Mouse (Mus musculus): ENCODE results near the gene Ndc1. TPM values are rescaled to one million over a fixed set of nuclear protein-coding genes. Genes with fewer than 3 reads are reported as not detected.

Ndc1 gene
- 22.6 and 46.7 TPM in 2 replicates for polyA plus RNA-seq (2012; rRNA removed; ENCODE audit: low replicate concordance)

GRCm38 (mm10) chr4:107367567-107368314 is at the start of gene Ndc1:
TSS of gene Ndc1 (plus strand) at chr4:107367784.

DNA sequence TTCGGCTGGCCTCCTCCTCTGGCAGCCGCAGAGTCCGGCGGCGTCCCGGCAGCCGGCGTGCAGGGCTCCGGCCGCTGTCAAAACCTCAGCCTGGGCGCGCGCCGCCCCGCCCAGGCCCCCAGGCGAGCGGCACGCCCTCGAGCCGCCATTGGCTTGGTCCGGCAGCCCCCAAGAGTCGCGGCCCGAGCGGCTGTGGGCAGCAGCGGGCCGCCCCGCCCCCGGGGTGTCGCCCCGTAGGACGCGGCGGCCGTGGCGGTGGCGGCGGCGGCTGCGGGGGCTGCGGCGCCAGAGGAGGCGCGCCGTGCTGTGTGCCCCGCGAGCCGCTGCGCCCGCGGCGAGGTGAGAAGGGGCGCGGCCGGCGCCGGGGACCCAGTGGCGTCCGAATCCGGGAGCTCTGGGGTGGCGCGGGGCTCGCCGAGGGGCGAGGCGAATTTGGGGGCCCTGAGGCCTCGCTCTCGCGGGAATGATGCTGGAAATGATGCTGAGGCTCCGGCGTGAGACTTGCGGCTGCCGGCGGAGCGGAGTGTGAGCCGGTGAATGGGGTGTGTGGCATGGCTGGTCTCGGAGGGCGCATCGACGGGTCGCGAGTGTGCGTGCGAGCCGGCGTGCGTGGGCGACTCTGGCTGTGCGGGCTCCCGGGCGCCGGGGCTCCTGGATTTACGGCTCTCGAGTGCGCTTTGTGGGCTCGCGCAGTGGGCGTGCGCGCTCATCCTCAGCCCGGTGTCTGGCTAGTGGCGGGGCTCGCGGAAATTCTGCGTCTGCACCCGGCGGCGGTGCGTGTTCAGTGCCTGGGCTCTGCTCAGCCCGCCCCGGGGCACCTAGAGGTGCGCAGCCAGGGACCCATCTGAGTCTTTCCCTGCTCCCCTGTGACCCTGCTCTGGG is 67.0 kb downstream of the Ndc1 start, which contains the start of gene Glis1:
Gene Glis1 (plus strand): TSS at position 236 of the 882 bp plus-strand sequence.

Other genes starting within 250 kb of the Ndc1 start
- gene Tmem59, start 189.4 kb upstream of the Ndc1 start, polyA plus RNA-seq (2012; rRNA removed; ENCODE audit: low replicate concordance): 262 and 291 TPM in 2 replicates
- 6.4 and 8.3 TPM in 2 replicates for gene Tceanc2, start 188.7 kb upstream of the Ndc1 start, polyA plus RNA-seq (2012; rRNA removed; ENCODE audit: low replicate concordance)
- 1.2 and 1.9 TPM in 2 replicates for gene Ldlrad1, start 158.6 kb upstream of the Ndc1 start, polyA plus RNA-seq (2012; rRNA removed; ENCODE audit: low replicate concordance)
- gene Lrrc42, start 114.3 kb upstream of the Ndc1 start, polyA plus RNA-seq (2012; rRNA removed; ENCODE audit: low replicate concordance): 8.1 and 10.7 TPM in 2 replicates
- gene Hspb11, start 114.2 kb upstream of the Ndc1 start, polyA plus RNA-seq (2012; rRNA removed; ENCODE audit: low replicate concordance): 2.2 and 3.4 TPM in 2 replicates
- gene Dio1, start 60.6 kb upstream of the Ndc1 start, polyA plus RNA-seq (2012; rRNA removed; ENCODE audit: low replicate concordance): 0.91 TPM in 1 of 2 replicates, not detected in the other
- 27.9 and 58.1 TPM in 2 replicates for gene Yipf1, start 53.4 kb upstream of the Ndc1 start, polyA plus RNA-seq (2012; rRNA removed; ENCODE audit: low replicate concordance)
- gene Glis1, start 66.8 kb downstream of the Ndc1 start, polyA plus RNA-seq (2012; rRNA removed; ENCODE audit: low replicate concordance): 1.9 and 3.6 TPM in 2 replicates

All from mammary gland, adult 2 months (tissue).